Mouse (Mus musculus): ENCODE results near the gene Rtn2. TPM values are rescaled to one million over a fixed set of nuclear protein-coding genes. Genes with fewer than 3 reads are reported as not detected.

Gene Rtn2
- total RNA-seq, 2 experiments from 2014 or later: 89.7 to 91.3 TPM

Other genes with a start within 250 kb of the Rtn2 start
- gene Rsph6a, start 227.9 kb upstream of the Rtn2 start, total RNA-seq (2021): under 1 TPM; 0.15 to 0.33 TPM
- 100 to 1,000 TPM; 136 to 143 TPM for gene Dmwd, start 206.4 kb upstream of the Rtn2 start, total RNA-seq (2021)
- 10 to 100 TPM; 36.3 to 48.1 TPM for gene Dmpk, start 198.8 kb upstream of the Rtn2 start, total RNA-seq (2021)
- gene Six5, start 188.0 kb upstream of the Rtn2 start, total RNA-seq (2021): 1 to 10 TPM; 2.5 to 2.8 TPM
- gene Gm4969, start 164.3 kb upstream of the Rtn2 start, total RNA-seq (2021): under 1 TPM; 0.40 to 0.43 TPM
- gene Fbxo46, start 162.8 kb upstream of the Rtn2 start, total RNA-seq (2021): 10 to 100 TPM; 14.2 to 14.3 TPM
- gene Qpctl, start 133.3 kb upstream of the Rtn2 start, total RNA-seq (2021): 10 to 100 TPM; 18.1 to 18.6 TPM
- 10 to 100 TPM; 79.1 to 79.2 TPM for gene Snrpd2, start 132.9 kb upstream of the Rtn2 start, total RNA-seq (2021)
- gene Gipr, start 116.5 kb upstream of the Rtn2 start, total RNA-seq (2021): 1 to 10 TPM in 1 of 2 experiments, under 1 TPM in 1; 0.62 to 1.9 TPM
- gene Eml2, start 106.2 kb upstream of the Rtn2 start, total RNA-seq (2021): 100 to 1,000 TPM; 145 to 149 TPM
- 1 to 10 TPM; 2.4 to 2.5 TPM for gene Gpr4, start 70.1 kb upstream of the Rtn2 start, total RNA-seq (2021)
- 10 to 100 TPM; 40.5 to 40.8 TPM for gene Opa3, start 54.3 kb upstream of the Rtn2 start, total RNA-seq (2021)
- 10 to 100 TPM; 15.2 to 21.2 TPM for gene Vasp, start 10.8 kb upstream of the Rtn2 start, total RNA-seq (2021)
- gene Ppm1n, start 2.6 kb upstream of the Rtn2 start, total RNA-seq (2021): under 1 TPM; 0.20 to 0.33 TPM
- gene Fosb, start 27.4 kb downstream of the Rtn2 start, total RNA-seq (2021): 10 to 100 TPM; 12.6 to 18.8 TPM
- 10 to 100 TPM; 44.4 to 53.4 TPM for gene Ercc1, start 62.2 kb downstream of the Rtn2 start, total RNA-seq (2021)
- gene Cd3eap, start 76.9 kb downstream of the Rtn2 start, total RNA-seq (2021): 10 to 100 TPM; 17.6 to 19.4 TPM
- 1 to 10 TPM; 6.0 to 7.0 TPM for gene Ppp1r13l, start 77.1 kb downstream of the Rtn2 start, total RNA-seq (2021)
- gene Ercc2, start 99.4 kb downstream of the Rtn2 start, total RNA-seq (2021): 10 to 100 TPM; 36.2 to 37.1 TPM
- gene Klc3, start 121.5 kb downstream of the Rtn2 start, total RNA-seq (2021): 1 to 10 TPM; 3.1 to 3.4 TPM
- gene Ckm, start 122.2 kb downstream of the Rtn2 start, total RNA-seq (2021): under 1 TPM in 1 of 2 experiments, not detected in 1; 0.27 TPM
- 100 to 1,000 TPM in 1 of 2 experiments, 10 to 100 TPM in 1; 90.6 to 102 TPM for gene Mark4, start 176.2 kb downstream of the Rtn2 start, total RNA-seq (2021)
- gene Exoc3l2, start 180.7 kb downstream of the Rtn2 start, total RNA-seq (2021): under 1 TPM; 0.18 to 0.20 TPM
- 1 to 10 TPM; 6.8 to 6.9 TPM for gene Bloc1s3, start 225.7 kb downstream of the Rtn2 start, total RNA-seq (2021)
- gene Trappc6a, start 225.8 kb downstream of the Rtn2 start, total RNA-seq (2021): 10 to 100 TPM; 19.8 to 21.5 TPM
- gene Nkpd1, start 235.2 kb downstream of the Rtn2 start, total RNA-seq (2021): under 1 TPM; 0.37 to 0.48 TPM